Mouse (Mus musculus): Measurements from ENCODE around the gene Gm32802. TPM values are rescaled to one million over a fixed set of nuclear protein-coding genes. Genes with fewer than 3 reads are reported as not detected.
A peak's percentile ranks its signal among the peaks of the same experiment; 100 is the strongest.
"Not testable (repeated sequence)": the region's sequence is repeated elsewhere in the genome, so short reads cannot be mapped to it uniquely, and the experiment has no call there.

Gene Gm32802
- under 1 TPM; 0.38 to 0.43 TPM for total RNA-seq (2021)
- long read RNA-seq, experiment 1 = 0 reads
- long read RNA-seq, experiment 2 = 0 reads

GRCm38 (mm10) chr10:118258388-118258787 is at the start of gene Gm32802:
Gm32802 (plus strand) TSS chr10:118258688.
- not testable (repeated sequence) for DNase-seq

GRCm38 (mm10) chr10:118215719-118216393 is 42.6 kb upstream of the Gm32802 start:
- DNase-seq; intact Hi-C loops (cut with DNase I; ENCODE audit: low total_unique reads): not testable (repeated sequence)

More at GRCm38 (mm10) chr10:118258388-118258787, at the start of gene Gm32802:
- intact Hi-C loops (cut with DNase I; ENCODE audit: low total_unique reads) = not testable (repeated sequence)

GRCm38 (mm10) chr10:118227629-118228028 is 30.9 kb upstream of the Gm32802 start:
- DNase-seq; intact Hi-C loops (cut with DNase I; ENCODE audit: low total_unique reads): not testable (repeated sequence)

- DNase-seq; intact Hi-C loops (cut with DNase I; ENCODE audit: low total_unique reads): not testable (repeated sequence)
These were observed 25.9 kb upstream of the Gm32802 start for GRCm38 (mm10) chr10:118232607-118233006.

GRCm38 (mm10) chr10:118240680-118241079 is 17.8 kb upstream of the Gm32802 start, which contains the start of gene Gm32717:
Gm32717 (minus strand) TSS chr10:118240780.
- DNase-seq; intact Hi-C loops (cut with DNase I; ENCODE audit: low total_unique reads): not testable (repeated sequence)

- DNase-seq; intact Hi-C loops (cut with DNase I; ENCODE audit: low total_unique reads): not testable (repeated sequence)
These were observed 9.4 kb upstream of the Gm32802 start for GRCm38 (mm10) chr10:118249006-118249595.

GRCm38 (mm10) chr10:118250852-118251295 is 7.6 kb upstream of the Gm32802 start:
- peak; percentile 5 for DNase-seq
- intact Hi-C loops (cut with DNase I; ENCODE audit: low total_unique reads) = no loop called here

GRCm38 (mm10) chr10:118268812-118269211 is 10.3 kb downstream of the Gm32802 start:
- DNase-seq; intact Hi-C loops (cut with DNase I; ENCODE audit: low total_unique reads): not testable (repeated sequence)

- intact Hi-C loops (cut with DNase I; ENCODE audit: low total_unique reads); DNase-seq: not testable (repeated sequence)
These were observed 12.9 kb downstream of the Gm32802 start for GRCm38 (mm10) chr10:118271416-118271815.

GRCm38 (mm10) chr10:118278069-118278468 is 19.6 kb downstream of the Gm32802 start:
- DNase-seq; intact Hi-C loops (cut with DNase I; ENCODE audit: low total_unique reads): not testable (repeated sequence)

- DNase-seq; intact Hi-C loops (cut with DNase I; ENCODE audit: low total_unique reads): not testable (repeated sequence)
These were observed 24.1 kb downstream of the Gm32802 start for GRCm38 (mm10) chr10:118282565-118282964.

GRCm38 (mm10) chr10:118283016-118283415 is 24.5 kb downstream of the Gm32802 start:
- intact Hi-C loops (cut with DNase I; ENCODE audit: low total_unique reads); DNase-seq: not testable (repeated sequence)

- intact Hi-C loops (cut with DNase I; ENCODE audit: low total_unique reads) = no loop called here
These were observed 36.5 kb downstream of the Gm32802 start, which contains the start of gene Iltifb for GRCm38 (mm10) chr10:118294938-118295337. Iltifb (minus strand) TSS chr10:118295038.

GRCm38 (mm10) chr10:118302133-118302532 is 43.6 kb downstream of the Gm32802 start:
- intact Hi-C loops (cut with DNase I; ENCODE audit: low total_unique reads); DNase-seq: not testable (repeated sequence)

More at GRCm38 (mm10) chr10:118294938-118295337, 36.5 kb downstream of the Gm32802 start, which contains the start of gene Iltifb:
- no peak for DNase-seq

Other genes starting within 250 kb of the Gm32802 start
- 1 to 10 TPM; 1.9 to 2.8 TPM for gene Mdm1, start 116.9 kb upstream of the Gm32802 start, total RNA-seq (2021)
- not detected for gene Il22, start 53.7 kb upstream of the Gm32802 start, total RNA-seq (2021)
- under 1 TPM; 0.38 to 0.43 TPM for gene Gm32717, start 17.9 kb upstream of the Gm32802 start, total RNA-seq (2021)
- not detected for gene Iltifb, start 36.4 kb downstream of the Gm32802 start, total RNA-seq (2021)
- gene Gm9040, start 68.3 kb downstream of the Gm32802 start, total RNA-seq (2021) = not detected
- not detected for gene Gm9044, start 73.7 kb downstream of the Gm32802 start, total RNA-seq (2021)
- gene Gm9045, start 79.1 kb downstream of the Gm32802 start, total RNA-seq (2021) = not detected
- not detected for gene Gm9046, start 84.6 kb downstream of the Gm32802 start, total RNA-seq (2021)
- not detected for gene Gm9048, start 90.0 kb downstream of the Gm32802 start, total RNA-seq (2021)
- not detected for gene Gm9049, start 95.4 kb downstream of the Gm32802 start, total RNA-seq (2021)
- gene Ifng, start 182.4 kb downstream of the Gm32802 start, total RNA-seq (2021) = not detected